Mouse (Mus musculus): ENCODE results near the gene Zfp995. TPM values are rescaled to one million over a fixed set of nuclear protein-coding genes. Genes with fewer than 3 reads are reported as not detected.

The Zfp995 gene
- total RNA-seq (2023), result 1 to 10 TPM; 2.6 to 3.3 TPM

GRCm38 (mm10) chr17:21909456-21910052 lies at the start of gene Zfp995:
Gene Zfp995, minus strand, starts transcription at chr17:21909926.

GRCm38 (mm10) chr17:21845545-21846321 lies 64.0 kb downstream of the Zfp995 start, which contains the start of gene Zfp820:
Gene Zfp820, minus strand, starts transcription at chr17:21845772.

Other genes with a start within 250 kb of the Zfp995 start
- gene Gm10226, start 218.1 kb downstream of the Zfp995 start, total RNA-seq (2023), result 10 to 100 TPM in 1 of 2 experiments, not detected in 1; 10.2 TPM
- gene Zfp760, start 202.2 kb downstream of the Zfp995 start, total RNA-seq (2023), result 1 to 10 TPM; 2.0 TPM
- 1 to 10 TPM; 2.0 to 2.2 TPM for gene Zfp229, start 179.1 kb downstream of the Zfp995 start, total RNA-seq (2023)
- gene Zfp820, start 64.2 kb downstream of the Zfp995 start, total RNA-seq (2023), result under 1 TPM; 0.26 to 0.44 TPM
- 1 to 10 TPM; 9.7 to 10.0 TPM for gene Zfp942, start 52.5 kb upstream of the Zfp995 start, total RNA-seq (2023)
- gene Zfp943, start 52.6 kb upstream of the Zfp995 start, total RNA-seq (2023), result 10 to 100 TPM; 11.8 to 14.2 TPM

Measured in neutrophil, adult 83 days (primary cell).